Mouse (Mus musculus): ENCODE data around the gene Rnaseh2c. TPM values are rescaled to one million over a fixed set of nuclear protein-coding genes. Genes with fewer than 3 reads are reported as not detected.

Rnaseh2c gene
- 3.4 TPM for polyA plus RNA-seq (2014; fragmentation: Illumina TruSeq; extraction: RNeasy Lipid Tissue Mini Kit (QIAGEN cat#74804); ENCODE audit: low read depth, low replicate concordance)

DNA sequence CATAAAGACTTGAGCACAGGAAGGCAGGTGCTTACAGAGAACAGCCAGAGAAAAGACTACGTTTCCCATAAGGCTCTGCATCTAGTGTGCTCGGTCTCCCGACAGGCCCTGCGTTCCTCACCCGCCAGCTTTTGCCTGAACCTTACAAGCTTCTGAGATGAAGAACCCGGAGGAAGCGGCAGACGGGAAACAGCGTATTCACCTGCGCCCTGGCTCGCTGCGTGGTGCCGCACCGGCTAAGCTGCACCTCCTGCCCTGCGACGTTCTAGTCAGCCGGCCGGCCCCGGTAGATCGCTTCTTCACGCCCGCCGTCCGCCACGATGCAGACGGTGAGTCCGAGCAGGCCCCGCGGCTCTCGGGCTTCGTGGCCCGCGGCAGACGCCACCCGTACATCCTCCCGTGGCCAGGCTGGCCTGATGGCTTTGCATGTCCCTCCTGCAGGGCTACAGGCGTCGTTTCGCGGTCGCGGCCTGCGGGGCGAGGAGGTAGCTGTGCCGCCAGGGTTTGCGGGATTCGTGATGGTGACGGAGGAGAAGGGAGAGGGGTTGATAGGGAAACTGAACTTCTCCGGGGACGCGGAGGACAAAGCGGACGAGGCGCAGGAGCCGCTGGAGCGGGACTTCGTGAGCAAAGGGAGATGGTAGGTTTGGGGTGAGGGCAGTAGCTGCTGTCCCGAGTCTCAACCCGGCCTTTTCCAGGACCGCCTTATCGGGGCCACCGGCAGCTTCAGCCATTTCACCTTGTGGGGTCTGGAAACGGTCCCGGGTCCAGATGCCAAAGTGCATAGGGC is at the start of gene Rnaseh2c:
Rnaseh2c (plus strand) TSS at position 122 of the 790 bp plus-strand sequence.

DNA sequence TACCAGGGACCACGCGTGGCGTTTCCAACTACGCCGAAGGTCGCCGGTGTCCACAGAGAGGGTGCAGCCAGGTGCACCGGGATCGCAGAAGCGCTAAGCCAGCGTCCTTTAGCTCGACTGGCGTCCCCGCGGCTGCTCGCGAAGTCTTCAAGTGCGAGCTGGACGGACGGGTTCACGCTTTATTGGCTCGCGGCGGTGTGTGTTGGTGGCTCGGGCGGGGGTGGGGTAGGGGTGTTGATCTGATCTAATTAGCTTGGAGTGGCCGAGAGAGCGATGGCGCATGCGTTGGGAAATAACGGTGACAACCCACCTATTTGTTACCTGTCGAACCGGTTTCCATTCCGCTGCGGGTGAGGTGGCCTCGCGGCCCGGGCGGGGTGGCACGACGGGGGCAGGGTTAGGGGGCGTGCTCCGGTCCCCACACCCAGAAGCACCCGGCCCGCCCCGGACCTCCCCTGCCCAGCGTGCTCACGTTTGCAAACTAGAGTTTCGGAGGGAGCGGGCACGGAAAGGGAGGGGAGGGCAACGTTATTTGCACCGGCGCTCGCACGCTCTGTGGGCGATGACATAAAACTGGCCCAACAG is 41.1 kb upstream of the Rnaseh2c start, which contains the start of gene Ovol1:
Ovol1 (minus strand) TSS at position 190 of the 585 bp plus-strand sequence.

DNA sequence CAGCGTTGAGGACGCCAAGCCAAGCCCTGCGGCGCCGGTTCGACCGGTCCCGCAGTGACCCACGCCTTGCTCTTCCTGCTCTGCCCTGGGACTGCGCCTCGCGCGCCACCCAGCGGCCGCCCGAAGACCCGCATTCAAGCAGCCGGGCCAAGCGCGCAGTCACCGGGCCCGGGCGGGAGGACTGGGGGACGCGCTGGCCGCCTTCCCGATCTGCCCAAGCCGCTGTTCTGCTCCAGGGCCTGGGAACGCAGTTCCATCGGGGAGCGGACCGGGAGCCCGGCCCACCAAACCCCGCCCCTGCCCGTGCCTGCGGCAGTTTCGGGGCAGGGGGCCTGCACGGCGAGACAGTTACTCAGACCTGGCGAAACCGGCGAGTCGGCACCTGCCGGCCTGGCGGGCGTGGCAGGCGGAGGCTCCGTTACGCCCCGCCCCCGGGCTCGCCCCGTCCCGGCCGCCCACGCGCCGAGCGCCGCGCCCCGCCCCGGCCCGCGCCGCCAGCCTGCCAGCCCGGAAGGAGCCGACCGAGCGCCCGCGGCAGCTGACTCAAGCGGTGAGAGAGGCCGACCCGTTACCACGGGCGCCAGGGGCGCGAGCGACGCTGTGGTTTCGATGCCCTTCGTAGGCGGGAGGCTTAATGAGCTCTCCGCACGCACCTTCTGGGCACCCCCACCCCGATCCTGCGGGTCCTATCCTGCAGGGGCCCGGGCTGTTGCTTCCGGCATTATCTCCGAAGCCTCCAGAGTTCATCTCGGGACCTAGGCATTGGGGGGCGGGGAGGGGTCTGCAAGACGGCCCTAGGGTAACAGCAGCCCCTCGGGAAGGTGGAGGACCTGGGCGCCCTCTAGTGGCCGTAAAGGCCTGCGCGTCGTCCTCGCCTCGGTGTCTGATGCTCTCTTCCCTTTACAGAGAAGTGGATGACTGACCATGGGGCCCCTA is 33.9 kb upstream of the Rnaseh2c start, which contains the start of gene Ap5b1:
Ap5b1 (plus strand) TSS at position 492 of the 936 bp plus-strand sequence.

DNA sequence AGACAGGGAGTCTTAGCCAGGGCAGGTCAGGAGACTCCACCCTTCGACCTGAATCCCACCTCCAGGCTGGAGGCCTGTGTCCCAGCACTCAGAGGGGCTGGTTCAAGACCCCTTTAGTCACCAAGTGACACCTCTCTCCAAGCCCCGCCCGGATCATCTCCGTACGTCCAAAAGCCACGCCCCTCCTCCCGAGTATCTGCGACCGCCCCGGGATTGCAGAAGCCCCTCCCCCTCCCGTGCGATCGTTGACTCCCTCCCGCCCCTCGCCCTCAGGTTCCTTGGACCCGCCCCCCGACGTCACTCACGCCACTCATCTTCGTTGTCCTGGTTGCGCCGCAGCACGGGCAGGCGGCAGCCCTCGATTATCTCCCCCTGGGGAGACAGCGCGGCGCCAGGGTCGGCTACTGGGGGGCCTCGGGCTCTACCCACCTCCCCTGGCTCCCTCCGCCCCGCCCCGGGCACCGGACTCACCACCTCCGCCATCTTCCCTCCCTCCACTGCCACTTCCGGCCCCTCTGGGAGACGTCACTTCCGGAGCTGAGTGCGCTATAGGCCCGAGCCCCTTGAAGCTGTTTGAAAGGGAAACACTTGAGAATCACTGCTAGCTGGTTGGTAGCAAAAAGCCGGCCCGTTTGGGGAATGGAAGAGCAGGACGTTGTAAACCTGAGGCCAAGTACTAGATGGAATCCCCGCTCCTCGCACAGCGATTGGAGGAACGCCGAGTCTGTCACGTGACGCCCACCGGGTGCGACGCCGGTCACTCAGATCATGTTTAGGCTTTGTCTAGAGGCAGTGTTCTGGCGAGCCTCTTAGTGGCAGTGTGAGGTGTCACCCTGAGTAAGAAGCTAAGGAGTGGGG is 8.1 kb downstream of the Rnaseh2c start, which contains the start of gene Kat5:
Kat5 (minus strand) TSS at position 691 of the 858 bp plus-strand sequence.

DNA sequence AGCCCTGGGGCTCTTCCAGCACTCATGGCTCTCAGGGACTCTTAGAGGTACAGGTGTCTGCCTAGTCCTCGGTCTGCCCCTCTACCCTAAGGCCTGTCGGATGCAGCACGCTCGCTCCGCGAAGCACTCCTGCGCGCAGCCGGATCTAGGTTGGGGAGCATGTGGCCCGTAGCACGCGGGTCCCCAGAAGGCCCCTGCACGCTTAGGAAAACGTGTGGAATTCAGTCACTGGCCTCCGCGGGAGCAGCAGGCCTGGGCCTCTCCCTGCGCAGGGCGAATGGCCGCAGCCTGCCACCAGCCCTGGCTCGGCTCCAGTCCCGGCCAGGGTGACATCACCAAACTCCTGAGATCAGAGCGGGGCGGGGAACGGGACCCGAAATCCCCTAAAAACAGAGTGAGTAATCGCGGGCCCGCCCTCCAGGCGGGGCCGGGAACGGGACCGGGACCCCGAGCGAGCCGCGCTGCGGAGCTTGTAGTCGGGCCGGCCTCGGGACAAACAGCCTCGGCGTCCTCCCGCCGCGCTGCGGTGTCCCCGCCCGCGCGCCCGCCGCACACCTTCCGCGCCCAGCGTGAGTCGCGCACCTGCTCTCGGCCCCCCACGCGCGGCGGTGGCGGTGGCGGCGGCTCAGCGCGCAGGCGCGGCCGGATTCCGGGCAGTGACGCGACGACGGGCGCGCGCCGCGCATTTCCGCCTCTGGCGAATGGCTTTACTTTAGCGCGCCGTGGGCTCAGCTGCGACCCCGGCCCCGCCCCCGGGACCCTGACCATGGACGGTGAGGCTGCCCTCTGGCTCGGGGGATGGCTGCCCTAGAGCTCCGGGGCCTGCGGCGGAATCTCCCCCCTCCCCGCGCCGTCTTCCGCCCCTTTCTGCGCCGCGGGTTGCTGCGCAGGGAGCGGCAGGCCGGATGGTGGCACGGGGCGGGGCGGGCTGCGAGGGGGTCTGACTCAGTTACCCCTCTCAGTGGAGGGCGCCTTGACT is 35.7 kb downstream of the Rnaseh2c start, which contains the start of gene Rela:
Rela (plus strand) TSS at position 415 of the 979 bp plus-strand sequence.

Other genes starting within 250 kb of the Rnaseh2c start
- gene Eif1ad, start 235.1 kb upstream of the Rnaseh2c start, polyA plus RNA-seq (2014; fragmentation: Illumina TruSeq; extraction: RNeasy Lipid Tissue Mini Kit (QIAGEN cat#74804); ENCODE audit: low read depth, low replicate concordance): 7.1 TPM
- gene Banf1, start 234.7 kb upstream of the Rnaseh2c start, polyA plus RNA-seq (2014; fragmentation: Illumina TruSeq; extraction: RNeasy Lipid Tissue Mini Kit (QIAGEN cat#74804); ENCODE audit: low read depth, low replicate concordance): 7.5 TPM
- gene Sart1, start 213.2 kb upstream of the Rnaseh2c start, polyA plus RNA-seq (2014; fragmentation: Illumina TruSeq; extraction: RNeasy Lipid Tissue Mini Kit (QIAGEN cat#74804); ENCODE audit: low read depth, low replicate concordance): 4.6 TPM
- gene Tsga10ip, start 199.3 kb upstream of the Rnaseh2c start, polyA plus RNA-seq (2014; fragmentation: Illumina TruSeq; extraction: RNeasy Lipid Tissue Mini Kit (QIAGEN cat#74804); ENCODE audit: low read depth, low replicate concordance): not detected
- gene Drap1, start 176.9 kb upstream of the Rnaseh2c start, polyA plus RNA-seq (2014; fragmentation: Illumina TruSeq; extraction: RNeasy Lipid Tissue Mini Kit (QIAGEN cat#74804); ENCODE audit: low read depth, low replicate concordance): 7.4 TPM
- 0.58 TPM for gene AI837181, start 176.7 kb upstream of the Rnaseh2c start, polyA plus RNA-seq (2014; fragmentation: Illumina TruSeq; extraction: RNeasy Lipid Tissue Mini Kit (QIAGEN cat#74804); ENCODE audit: low read depth, low replicate concordance)
- gene Fosl1, start 154.3 kb upstream of the Rnaseh2c start, polyA plus RNA-seq (2014; fragmentation: Illumina TruSeq; extraction: RNeasy Lipid Tissue Mini Kit (QIAGEN cat#74804); ENCODE audit: low read depth, low replicate concordance): not detected
- gene Ccdc85b, start 144.0 kb upstream of the Rnaseh2c start, polyA plus RNA-seq (2014; fragmentation: Illumina TruSeq; extraction: RNeasy Lipid Tissue Mini Kit (QIAGEN cat#74804); ENCODE audit: low read depth, low replicate concordance): 0.11 TPM
- gene Fibp, start 141.3 kb upstream of the Rnaseh2c start, polyA plus RNA-seq (2014; fragmentation: Illumina TruSeq; extraction: RNeasy Lipid Tissue Mini Kit (QIAGEN cat#74804); ENCODE audit: low read depth, low replicate concordance): 5.5 TPM
- gene Ctsw, start 133.4 kb upstream of the Rnaseh2c start, polyA plus RNA-seq (2014; fragmentation: Illumina TruSeq; extraction: RNeasy Lipid Tissue Mini Kit (QIAGEN cat#74804); ENCODE audit: low read depth, low replicate concordance): not detected
- not detected for gene Efemp2, start 127.9 kb upstream of the Rnaseh2c start, polyA plus RNA-seq (2014; fragmentation: Illumina TruSeq; extraction: RNeasy Lipid Tissue Mini Kit (QIAGEN cat#74804); ENCODE audit: low read depth, low replicate concordance)
- gene Mus81, start 113.5 kb upstream of the Rnaseh2c start, polyA plus RNA-seq (2014; fragmentation: Illumina TruSeq; extraction: RNeasy Lipid Tissue Mini Kit (QIAGEN cat#74804); ENCODE audit: low read depth, low replicate concordance): 0.74 TPM
- 109 TPM for gene Cfl1, start 111.4 kb upstream of the Rnaseh2c start, polyA plus RNA-seq (2014; fragmentation: Illumina TruSeq; extraction: RNeasy Lipid Tissue Mini Kit (QIAGEN cat#74804); ENCODE audit: low read depth, low replicate concordance)
- gene 1700020D05Rik, start 98.1 kb upstream of the Rnaseh2c start, polyA plus RNA-seq (2014; fragmentation: Illumina TruSeq; extraction: RNeasy Lipid Tissue Mini Kit (QIAGEN cat#74804); ENCODE audit: low read depth, low replicate concordance): not detected
- gene Snx32, start 91.3 kb upstream of the Rnaseh2c start, polyA plus RNA-seq (2014; fragmentation: Illumina TruSeq; extraction: RNeasy Lipid Tissue Mini Kit (QIAGEN cat#74804); ENCODE audit: low read depth, low replicate concordance): 0.64 TPM
- gene Ovol1, start 41.2 kb upstream of the Rnaseh2c start, polyA plus RNA-seq (2014; fragmentation: Illumina TruSeq; extraction: RNeasy Lipid Tissue Mini Kit (QIAGEN cat#74804); ENCODE audit: low read depth, low replicate concordance): not detected
- not detected for gene Ap5b1, start 33.8 kb upstream of the Rnaseh2c start, polyA plus RNA-seq (2014; fragmentation: Illumina TruSeq; extraction: RNeasy Lipid Tissue Mini Kit (QIAGEN cat#74804); ENCODE audit: low read depth, low replicate concordance)
- gene Kat5, start 8.4 kb downstream of the Rnaseh2c start, polyA plus RNA-seq (2014; fragmentation: Illumina TruSeq; extraction: RNeasy Lipid Tissue Mini Kit (QIAGEN cat#74804); ENCODE audit: low read depth, low replicate concordance): 7.2 TPM
- gene Rela, start 35.6 kb downstream of the Rnaseh2c start, polyA plus RNA-seq (2014; fragmentation: Illumina TruSeq; extraction: RNeasy Lipid Tissue Mini Kit (QIAGEN cat#74804); ENCODE audit: low read depth, low replicate concordance): 2.4 TPM
- 0.16 TPM for gene Sipa1, start 61.8 kb downstream of the Rnaseh2c start, polyA plus RNA-seq (2014; fragmentation: Illumina TruSeq; extraction: RNeasy Lipid Tissue Mini Kit (QIAGEN cat#74804); ENCODE audit: low read depth, low replicate concordance)
- 0.16 TPM for gene Map3k11, start 86.9 kb downstream of the Rnaseh2c start, polyA plus RNA-seq (2014; fragmentation: Illumina TruSeq; extraction: RNeasy Lipid Tissue Mini Kit (QIAGEN cat#74804); ENCODE audit: low read depth, low replicate concordance)
- gene Pcnx3, start 87.0 kb downstream of the Rnaseh2c start, polyA plus RNA-seq (2014; fragmentation: Illumina TruSeq; extraction: RNeasy Lipid Tissue Mini Kit (QIAGEN cat#74804); ENCODE audit: low read depth, low replicate concordance): 0.37 TPM
- gene Kcnk7, start 102.5 kb downstream of the Rnaseh2c start, polyA plus RNA-seq (2014; fragmentation: Illumina TruSeq; extraction: RNeasy Lipid Tissue Mini Kit (QIAGEN cat#74804); ENCODE audit: low read depth, low replicate concordance): not detected
- gene Ehbp1l1, start 124.4 kb downstream of the Rnaseh2c start, polyA plus RNA-seq (2014; fragmentation: Illumina TruSeq; extraction: RNeasy Lipid Tissue Mini Kit (QIAGEN cat#74804); ENCODE audit: low read depth, low replicate concordance): 0.69 TPM
- 0.45 TPM for gene Fam89b, start 127.8 kb downstream of the Rnaseh2c start, polyA plus RNA-seq (2014; fragmentation: Illumina TruSeq; extraction: RNeasy Lipid Tissue Mini Kit (QIAGEN cat#74804); ENCODE audit: low read depth, low replicate concordance)
- 0.32 TPM for gene Ltbp3, start 139.0 kb downstream of the Rnaseh2c start, polyA plus RNA-seq (2014; fragmentation: Illumina TruSeq; extraction: RNeasy Lipid Tissue Mini Kit (QIAGEN cat#74804); ENCODE audit: low read depth, low replicate concordance)
- gene Scyl1, start 169.5 kb downstream of the Rnaseh2c start, polyA plus RNA-seq (2014; fragmentation: Illumina TruSeq; extraction: RNeasy Lipid Tissue Mini Kit (QIAGEN cat#74804); ENCODE audit: low read depth, low replicate concordance): 1.4 TPM

Data from liver, adult 10 weeks (tissue).